Mouse (Mus musculus) lung, postnatal 0 days (tissue): ENCODE measurements around the gene Gm9999.

ENCODE experiments used
- CTCF ChIP-seq: IDR thresholded peaks from 2 replicates; pipeline ENCODE4 v1.5.1; 2016; ENCODE audit warnings: antibody characterized with exemption, mild to moderate bottlenecking
- EP300 ChIP-seq: IDR thresholded peaks from 2 replicates; pipeline ENCODE4 v1.6.1; 2016; ENCODE audit warnings: antibody characterized with exemption, mild to moderate bottlenecking, control low read depth

DNA sequence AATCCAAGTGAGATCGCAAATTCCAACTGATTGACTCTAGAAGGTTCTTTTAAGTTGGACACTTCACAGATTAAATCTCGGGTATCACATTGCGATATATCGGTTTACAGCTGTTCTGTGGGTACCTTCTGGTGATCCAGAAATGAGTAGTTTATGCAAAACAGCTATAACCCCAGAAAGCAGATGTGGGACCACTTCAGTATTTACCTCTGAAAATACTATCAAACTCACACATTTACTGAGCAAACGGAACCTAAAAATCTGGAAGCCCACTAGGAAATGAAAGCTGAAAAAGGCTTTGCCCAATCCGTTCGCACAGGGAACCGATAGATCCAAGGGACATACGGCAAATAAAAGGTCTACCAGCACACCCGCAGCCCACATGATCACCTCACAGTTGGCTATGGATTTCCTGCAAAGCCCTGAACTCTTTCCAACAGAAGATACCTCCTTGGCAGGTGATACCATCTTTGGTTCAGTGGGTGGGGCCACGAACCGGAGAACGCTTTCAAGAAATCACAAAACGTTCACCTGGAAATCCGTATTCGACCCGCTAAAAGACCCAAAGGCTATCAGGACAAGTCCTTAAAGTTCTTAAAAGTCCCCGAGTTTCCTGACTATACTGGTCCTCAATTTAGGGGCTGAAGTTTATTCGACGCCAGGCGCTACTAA, 23.9 kb downstream of the Gm9999 start:
- TF ChIP-seq EP300 (no peak), CTCF (no peak)
